Mouse (Mus musculus): ENCODE measurements around the gene Tpm4. TPM values are rescaled to one million over a fixed set of nuclear protein-coding genes. Genes with fewer than 3 reads are reported as not detected.
A peak's percentile ranks its signal among the peaks of the same experiment; 100 is the strongest.

Tpm4 gene
- polyA plus RNA-seq, 1 experiment from 2014 or later, result 84.6 TPM

DNA sequence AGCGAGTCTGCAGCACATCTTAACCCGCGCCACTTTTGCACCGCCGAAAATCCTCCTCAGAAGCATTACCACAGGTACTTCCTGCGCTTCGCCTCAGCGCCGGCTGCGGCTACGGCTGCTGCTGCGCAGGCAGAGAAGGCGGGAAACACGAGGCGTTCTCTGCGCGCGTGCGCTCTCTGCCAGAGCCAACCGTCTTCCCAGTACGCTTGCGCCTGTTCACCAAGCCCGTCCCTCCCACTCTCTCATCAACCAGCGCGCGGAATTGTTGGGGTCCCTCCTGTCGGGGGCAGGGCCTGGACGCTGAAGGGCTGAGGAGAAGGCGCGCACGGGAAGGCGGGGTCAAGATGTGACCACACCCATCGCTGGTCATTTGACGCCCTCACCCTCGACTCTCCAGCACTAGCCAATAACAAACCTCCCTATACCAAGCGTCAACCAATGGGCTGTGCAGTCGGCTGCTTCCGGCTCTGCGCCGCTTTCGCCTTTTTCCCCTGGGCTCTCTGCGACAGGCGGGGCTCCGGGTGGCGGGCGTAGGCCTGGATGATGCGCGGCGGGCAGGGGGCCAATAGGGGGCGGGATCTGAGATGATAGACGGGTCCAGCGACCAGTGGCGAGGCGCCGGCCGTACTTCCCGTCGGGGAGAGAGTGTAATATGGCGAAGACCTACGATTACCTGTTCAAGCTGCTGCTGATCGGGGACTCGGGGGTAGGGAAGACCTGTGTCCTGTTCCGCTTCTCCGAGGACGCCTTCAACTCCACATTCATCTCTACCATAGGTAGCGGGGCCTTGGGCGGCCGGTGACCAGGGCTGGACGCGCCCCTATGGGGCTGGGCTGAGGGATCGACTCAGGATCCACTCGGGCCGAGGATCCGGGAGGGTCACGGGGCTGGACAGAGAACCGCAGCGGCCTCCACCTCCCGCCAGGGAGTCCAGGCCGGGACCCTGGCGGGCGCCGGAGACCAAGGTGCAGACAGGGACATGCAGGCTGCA lies 26.2 kb downstream of the Tpm4 start, which contains the start of gene Rab8a:
Gene Rab8a, plus strand, starts transcription at position 494 of the 991 bp plus-strand sequence.
- ATAC-seq (ENCODE audit: low read depth), result peak; percentile 95

DNA sequence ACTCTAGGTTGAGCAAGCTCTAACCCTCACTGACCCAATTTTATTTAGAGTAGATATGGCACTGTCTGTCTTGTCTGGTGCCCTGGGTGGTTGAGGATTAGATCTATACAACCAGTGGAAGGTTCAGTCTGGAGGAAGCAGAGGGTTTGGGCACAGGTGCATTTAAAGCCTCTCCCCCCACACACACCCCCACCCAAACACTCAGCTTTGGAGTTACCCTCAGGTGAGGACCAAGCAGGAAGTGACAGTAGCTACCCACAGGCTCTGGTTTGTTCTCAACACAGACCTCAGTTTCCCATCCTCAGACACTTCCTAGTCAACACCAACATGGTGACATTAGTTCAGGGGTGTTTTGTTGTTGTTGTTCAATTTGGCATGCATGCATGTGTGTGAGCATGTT lies 28.0 kb downstream of the Tpm4 start:
- no peak for ATAC-seq (ENCODE audit: low read depth)
- Histone ChIP-seq H3K36me3 (ENCODE audit: control insufficient read depth, insufficient read depth) (no peaks in the 10 kb centered on the region; the same call in 1 of the 2 replicates), H3K4me3 (ENCODE audit: low read depth, low read length) (peak overlapping the region; percentile 93), H3K9ac (ENCODE audit: low read depth, low read length) (no peak overlapping the region), H3K4me2 (ENCODE audit: low read depth, low read length) (peak overlapping the region; percentile 70; the same call in 1 of the 2 replicates), H3K27ac (ENCODE audit: low read length) (no peak overlapping the region), H3K9me3 (replicated peaks; ENCODE audit: control insufficient read depth, low read length) (no peaks in the 10 kb centered on the region), H3K4me1 (ENCODE audit: control insufficient read depth, low read depth, low read length) (peaks cover 27% of the 10 kb centered on the region), H3K27me3 (ENCODE audit: control insufficient read depth, insufficient read depth, low read depth, low read length) (no peaks in the 10 kb centered on the region)

More for the DNA sequence above, 26.2 kb downstream of the Tpm4 start, which contains the start of gene Rab8a:
- H3K36me3 ChIP-seq (ENCODE audit: control insufficient read depth, insufficient read depth), result no peaks in the 10 kb centered on the region; the same call in 1 of the 2 replicates
- H3K27ac ChIP-seq (ENCODE audit: low read length), result peak within 1 kb of the TSS; percentile 93
- WGBS (ENCODE audit: insufficient replicate concordance), result 0% methylated on average over 82 of the region's 82 CpGs
- H3K4me2 ChIP-seq (ENCODE audit: low read depth, low read length), result peak within 1 kb of the TSS; percentile 96
- H3K9ac ChIP-seq (ENCODE audit: low read depth, low read length), result peak within 1 kb of the TSS; percentile 98
- H3K9me3 ChIP-seq (replicated peaks; ENCODE audit: control insufficient read depth, low read length), result no peaks in the 10 kb centered on the region
- H3K27me3 ChIP-seq (ENCODE audit: control insufficient read depth, insufficient read depth, low read depth, low read length), result no peaks in the 10 kb centered on the region
- H3K4me3 ChIP-seq (ENCODE audit: low read depth, low read length), result peak within 1 kb of the TSS; percentile 93
- H3K4me1 ChIP-seq (ENCODE audit: control insufficient read depth, low read depth, low read length), result peaks cover 27% of the 10 kb centered on the region

DNA sequence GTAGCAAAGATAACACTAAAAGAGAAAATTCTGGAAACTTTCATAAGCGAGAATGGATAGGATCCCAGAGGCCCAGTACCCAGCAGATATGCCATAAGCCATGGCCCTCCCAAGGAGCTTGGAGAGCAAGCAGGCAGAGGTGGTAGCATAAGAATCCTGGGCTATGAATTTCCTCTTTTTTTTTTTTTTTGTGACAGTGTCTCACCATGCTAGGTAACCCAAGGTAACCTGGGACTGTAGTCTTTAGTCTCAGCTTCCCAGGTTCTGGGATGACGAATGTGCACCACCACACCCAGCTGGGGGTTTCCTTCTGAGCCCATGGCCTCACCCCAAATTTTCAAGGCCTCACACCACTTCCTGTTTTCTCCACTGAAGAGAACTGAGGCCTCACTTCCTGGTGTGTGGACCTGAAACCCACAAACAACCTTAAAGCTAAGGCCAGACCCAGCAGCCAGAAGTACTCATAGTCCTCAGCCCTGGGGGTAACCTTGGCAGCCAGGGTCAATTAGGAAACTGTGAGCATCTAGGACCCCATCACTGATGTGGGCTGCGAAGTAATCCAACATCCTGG lies 34.4 kb downstream of the Tpm4 start:
- H3K4me2 ChIP-seq (ENCODE audit: low read depth, low read length), result no peak overlapping the region
- H3K36me3 ChIP-seq (ENCODE audit: control insufficient read depth, insufficient read depth), result peaks cover 48% of the 10 kb centered on the region
- H3K9ac ChIP-seq (ENCODE audit: low read depth, low read length), result no peak overlapping the region
- no peak overlapping the region for H3K4me3 ChIP-seq (ENCODE audit: low read depth, low read length)
- H3K4me1 ChIP-seq (ENCODE audit: control insufficient read depth, low read depth, low read length), result peaks cover 11% of the 10 kb centered on the region
- H3K27ac ChIP-seq (ENCODE audit: low read length), result peak overlapping the region; percentile 73
- 58% methylated on average over 3 of the region's 3 CpGs for WGBS (ENCODE audit: insufficient replicate concordance)
- H3K9me3 ChIP-seq (replicated peaks; ENCODE audit: control insufficient read depth, low read length), result no peaks in the 10 kb centered on the region
- ATAC-seq (ENCODE audit: low read depth), result peak; percentile 10; the same call in 1 of the 2 replicates
- H3K27me3 ChIP-seq (ENCODE audit: control insufficient read depth, insufficient read depth, low read depth, low read length), result no peaks in the 10 kb centered on the region

DNA sequence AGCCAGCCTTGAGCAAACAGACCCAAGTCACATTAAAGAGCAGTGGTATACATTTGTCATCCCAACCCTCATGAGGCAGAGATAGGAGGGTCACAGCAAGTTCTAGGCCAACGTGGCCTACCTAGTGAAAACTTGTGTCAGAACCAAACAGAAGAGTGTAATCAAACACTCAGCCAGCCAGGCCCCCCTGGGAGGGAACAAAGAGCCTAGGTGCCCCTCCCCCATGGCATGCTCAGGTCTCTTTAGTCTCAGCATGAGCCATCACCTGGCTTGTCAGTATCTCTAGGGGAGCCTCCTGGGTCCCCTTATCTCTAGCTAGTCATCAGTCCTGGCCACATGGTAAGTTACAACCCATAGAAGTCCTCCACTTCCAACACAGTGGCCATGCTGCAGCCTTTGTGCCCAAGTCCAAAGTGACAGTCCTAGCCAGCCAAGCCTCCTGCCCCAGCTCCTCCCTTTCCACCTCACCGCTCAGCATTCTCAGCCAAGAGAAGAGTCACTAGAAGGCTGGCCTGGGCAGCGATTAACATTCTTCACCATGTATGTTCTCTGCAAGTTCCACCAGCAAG lies 35.0 kb downstream of the Tpm4 start:
- H3K27ac ChIP-seq (ENCODE audit: low read length), result peak overlapping the region; percentile 73
- ATAC-seq (ENCODE audit: low read depth), result peak; percentile 79
- H3K4me1 ChIP-seq (ENCODE audit: control insufficient read depth, low read depth, low read length), result peaks cover 11% of the 10 kb centered on the region
- WGBS (ENCODE audit: insufficient replicate concordance), result 58% methylated on average over 3 of the region's 3 CpGs
- peaks cover 54% of the 10 kb centered on the region for H3K36me3 ChIP-seq (ENCODE audit: control insufficient read depth, insufficient read depth)
- no peaks in the 10 kb centered on the region for H3K27me3 ChIP-seq (ENCODE audit: control insufficient read depth, insufficient read depth, low read depth, low read length)
- no peak overlapping the region for H3K9ac ChIP-seq (ENCODE audit: low read depth, low read length)
- no peak overlapping the region for H3K4me2 ChIP-seq (ENCODE audit: low read depth, low read length)
- no peak overlapping the region for H3K4me3 ChIP-seq (ENCODE audit: low read depth, low read length)
- H3K9me3 ChIP-seq (replicated peaks; ENCODE audit: control insufficient read depth, low read length), result no peaks in the 10 kb centered on the region

DNA sequence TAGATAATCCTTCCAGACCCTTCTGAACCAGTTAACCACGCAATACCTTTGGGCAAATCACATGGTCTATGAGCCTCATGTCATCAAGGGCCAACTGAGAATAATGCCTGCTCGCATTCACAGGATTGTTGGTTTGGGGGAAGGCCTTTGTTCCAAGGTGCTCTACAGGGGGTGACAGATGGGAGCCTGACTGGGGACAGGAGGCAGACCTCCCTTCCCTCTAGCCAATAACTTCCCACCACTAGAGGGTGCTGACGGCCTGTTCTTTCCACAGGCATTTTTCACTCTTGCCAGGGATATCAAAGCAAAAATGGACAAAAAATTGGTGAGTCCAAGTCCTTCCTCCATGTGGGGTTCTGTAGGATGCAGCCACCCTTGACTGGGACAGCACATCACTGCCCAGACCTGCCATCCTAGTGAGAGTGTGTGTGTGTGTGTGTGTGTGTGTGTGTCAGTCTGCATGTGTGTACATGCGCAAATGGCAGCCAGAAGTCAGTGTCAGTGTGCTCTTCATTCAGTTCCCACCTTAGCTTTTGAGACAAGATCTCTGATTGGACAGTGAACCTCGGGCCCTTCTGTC lies 42.7 kb downstream of the Tpm4 start:
- ATAC-seq (ENCODE audit: low read depth), result peak; percentile 35; the same call in 1 of the 2 replicates
- no peak overlapping the region for H3K27ac ChIP-seq (ENCODE audit: low read length)
- no peak overlapping the region for H3K4me2 ChIP-seq (ENCODE audit: low read depth, low read length)
- H3K4me3 ChIP-seq (ENCODE audit: low read depth, low read length), result no peak overlapping the region
- no peaks in the 10 kb centered on the region for H3K9me3 ChIP-seq (replicated peaks; ENCODE audit: control insufficient read depth, low read length)
- no peak overlapping the region for H3K9ac ChIP-seq (ENCODE audit: low read depth, low read length)
- peaks cover 57% of the 10 kb centered on the region for H3K36me3 ChIP-seq (ENCODE audit: control insufficient read depth, insufficient read depth)
- no peaks in the 10 kb centered on the region for H3K27me3 ChIP-seq (ENCODE audit: control insufficient read depth, insufficient read depth, low read depth, low read length)
- H3K4me1 ChIP-seq (ENCODE audit: control insufficient read depth, low read depth, low read length), result no peaks in the 10 kb centered on the region
- WGBS (ENCODE audit: insufficient replicate concordance), result 59% methylated on average over 5 of the region's 5 CpGs

DNA sequence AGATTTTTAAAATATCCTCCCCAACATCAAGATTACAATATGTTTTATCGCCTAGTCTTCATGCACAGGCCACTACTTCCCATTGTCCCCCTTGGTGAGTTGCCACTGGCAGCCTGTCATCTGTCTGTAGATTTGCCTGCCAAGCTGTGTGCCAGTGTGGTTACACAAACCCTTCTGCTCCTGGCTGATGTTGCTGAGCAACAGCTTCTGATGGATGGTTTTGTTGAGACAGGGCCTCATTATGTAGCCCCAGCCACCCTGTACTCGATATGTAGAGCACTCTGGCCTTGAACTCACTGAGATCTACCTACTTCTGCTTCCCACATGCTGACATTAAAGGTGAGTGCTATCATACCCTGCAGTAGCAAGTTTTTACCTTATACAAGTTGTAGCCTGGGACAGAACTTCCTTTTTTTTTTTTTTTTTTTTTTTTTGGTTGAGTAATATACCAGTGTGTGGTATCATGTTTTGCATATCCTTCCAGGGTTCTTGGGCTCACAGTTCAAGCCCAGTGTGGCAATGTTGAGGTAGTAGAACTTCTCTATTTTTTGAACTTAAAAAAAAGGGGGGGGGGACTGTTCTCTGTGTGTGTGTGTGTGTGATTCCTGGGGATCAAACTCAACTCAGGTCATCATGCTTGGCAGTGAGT lies 48.9 kb downstream of the Tpm4 start:
- Histone ChIP-seq H3K27ac (ENCODE audit: low read length) (no peak overlapping the region), H3K27me3 (ENCODE audit: control insufficient read depth, insufficient read depth, low read depth, low read length) (no peaks in the 10 kb centered on the region), H3K9me3 (replicated peaks; ENCODE audit: control insufficient read depth, low read length) (no peaks in the 10 kb centered on the region), H3K9ac (ENCODE audit: low read depth, low read length) (no peak overlapping the region), H3K4me2 (ENCODE audit: low read depth, low read length) (no peak overlapping the region), H3K4me3 (ENCODE audit: low read depth, low read length) (no peak overlapping the region), H3K4me1 (ENCODE audit: control insufficient read depth, low read depth, low read length) (no peaks in the 10 kb centered on the region), H3K36me3 (ENCODE audit: control insufficient read depth, insufficient read depth) (peaks cover 15% of the 10 kb centered on the region)
- WGBS (ENCODE audit: insufficient replicate concordance), result 51% methylated on average over 2 of the region's 2 CpGs
- ATAC-seq (ENCODE audit: low read depth), result peak; percentile 30; the same call in 1 of the 2 replicates

DNA sequence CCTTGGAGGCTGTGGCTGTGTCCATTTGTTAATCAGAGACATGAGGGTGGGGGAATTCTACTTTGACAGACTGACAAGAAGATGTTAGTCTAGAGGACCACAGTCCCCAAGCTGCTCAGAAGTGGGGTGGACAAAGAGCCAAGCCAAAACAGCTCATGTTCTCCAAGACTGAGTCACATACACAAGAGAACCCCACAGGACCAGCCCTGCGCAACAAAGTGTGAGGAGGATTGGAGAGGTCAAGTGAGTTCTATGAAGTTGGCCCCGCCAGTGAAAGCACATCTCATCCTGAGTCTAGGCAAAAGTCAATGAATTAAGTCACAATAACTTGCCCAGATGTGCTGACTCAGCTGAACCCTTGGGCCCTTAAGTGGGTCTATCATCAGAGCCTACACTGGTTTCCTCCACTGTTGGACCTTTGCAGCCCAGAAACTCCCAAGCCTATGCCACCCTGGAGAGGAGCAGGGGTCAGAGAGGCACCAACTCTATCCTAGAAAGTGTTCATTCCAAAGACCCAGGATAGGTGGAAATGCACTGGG lies 53.1 kb downstream of the Tpm4 start:
- Histone ChIP-seq H3K36me3 (ENCODE audit: control insufficient read depth, insufficient read depth) (no peaks in the 10 kb centered on the region), H3K4me1 (ENCODE audit: control insufficient read depth, low read depth, low read length) (no peaks in the 10 kb centered on the region), H3K9me3 (replicated peaks; ENCODE audit: control insufficient read depth, low read length) (no peaks in the 10 kb centered on the region), H3K4me2 (ENCODE audit: low read depth, low read length) (no peak overlapping the region), H3K27me3 (ENCODE audit: control insufficient read depth, insufficient read depth, low read depth, low read length) (no peaks in the 10 kb centered on the region), H3K4me3 (ENCODE audit: low read depth, low read length) (no peak overlapping the region), H3K9ac (ENCODE audit: low read depth, low read length) (no peak overlapping the region), H3K27ac (ENCODE audit: low read length) (no peak overlapping the region)
- WGBS (ENCODE audit: insufficient replicate concordance), result 68% methylated on average over 2 of the region's 2 CpGs
- no peak for ATAC-seq (ENCODE audit: low read depth)
